Mouse (Mus musculus) retina, postnatal 1 day (tissue): ENCODE results near the gene Kif5c.
A peak's percentile ranks its signal among the peaks of the same experiment; 100 is the strongest.

Experiments used
- DNase-seq: peaks from one replicate; pipeline ENCODE4 v3.0.0-alpha.2; 2012

The Kif5c gene

GRCm38 (mm10) chr2:49618829-49619718 is at the start of gene Kif5c:
Gene Kif5c, plus strand, starts transcription at chr2:49619298.
- peak; percentile 92 for DNase-seq

- DNase-seq, result peak; percentile 45
These were observed 49.0 kb upstream of the Kif5c start for GRCm38 (mm10) chr2:49569862-49570777.

- no peak for DNase-seq
These were observed 48.4 kb upstream of the Kif5c start for GRCm38 (mm10) chr2:49570778-49571101.

GRCm38 (mm10) chr2:49571159-49571920 is 47.8 kb upstream of the Kif5c start:
- peak; percentile 15 for DNase-seq

GRCm38 (mm10) chr2:49572111-49572642 is 46.9 kb upstream of the Kif5c start:
- DNase-seq, result peak; percentile 48

GRCm38 (mm10) chr2:49572684-49573083 is 46.4 kb upstream of the Kif5c start:
- DNase-seq, result peak; percentile 32

GRCm38 (mm10) chr2:49573282-49573681 is 45.8 kb upstream of the Kif5c start:
- no peak for DNase-seq

- DNase-seq, result no peak
These were observed 38.5 kb upstream of the Kif5c start for GRCm38 (mm10) chr2:49580585-49580984.

GRCm38 (mm10) chr2:49582546-49582945 is 36.6 kb upstream of the Kif5c start:
- no peak for DNase-seq

GRCm38 (mm10) chr2:49583311-49583710 is 35.8 kb upstream of the Kif5c start:
- DNase-seq, result no peak

GRCm38 (mm10) chr2:49590450-49590849 is 28.6 kb upstream of the Kif5c start:
- DNase-seq, result no peak

- DNase-seq, result no peak
These were observed 26.2 kb upstream of the Kif5c start for GRCm38 (mm10) chr2:49592926-49593325.

- no peak for DNase-seq
These were observed 24.2 kb upstream of the Kif5c start for GRCm38 (mm10) chr2:49594886-49595285.

GRCm38 (mm10) chr2:49596318-49596717 is 22.8 kb upstream of the Kif5c start:
- no peak for DNase-seq

GRCm38 (mm10) chr2:49600021-49600681 is 18.9 kb upstream of the Kif5c start:
- DNase-seq, result peak; percentile 56

- peak; percentile 36 for DNase-seq
These were observed 16.2 kb upstream of the Kif5c start for GRCm38 (mm10) chr2:49602791-49603349.

GRCm38 (mm10) chr2:49609611-49610010 is 9.5 kb upstream of the Kif5c start:
- no peak for DNase-seq

GRCm38 (mm10) chr2:49616765-49617164 is 2.3 kb upstream of the Kif5c start:
- no peak for DNase-seq

GRCm38 (mm10) chr2:49619719-49620522 is 823 bp downstream of the Kif5c start:
- DNase-seq, result no peak

- DNase-seq, result peak; percentile 78
These were observed 1.6 kb downstream of the Kif5c start for GRCm38 (mm10) chr2:49620626-49621117.

GRCm38 (mm10) chr2:49621234-49621633 is 2.1 kb downstream of the Kif5c start:
- peak; percentile 41 for DNase-seq
